Mouse (Mus musculus) kidney, embryonic 14.5 days (tissue): ENCODE results near the gene Zfp219. TPM values are rescaled to one million over a fixed set of nuclear protein-coding genes. Genes with fewer than 3 reads are reported as not detected.
A peak's percentile ranks its signal among the peaks of the same experiment; 100 is the strongest.

Experiments
- ATAC-seq: fragments of 200-750 bp; cut with Nextera tagmentation; 2 replicates; pipeline ENCODE4 v1.8.0; 2017; ENCODE audit warnings: moderate number of reproducible peaks, mild to moderate bottlenecking, moderate TSS enrichment, moderate library complexity; ENCODE audit not compliant: low FRiP score, low TSS enrichment
- H3K27ac ChIP-seq: fragments of 300-500 bp; sonication (generic); 2 replicates; pipeline ENCODE4 v1.5.1; 2014; ENCODE audit warnings: low read depth, mild to moderate bottlenecking, low read length, moderate library complexity, mixed read lengths
- H3K27me3 ChIP-seq: fragments of 300-500 bp; sonication (generic); 2 replicates; pipeline ENCODE4 v1.6.1; 2014; ENCODE audit warnings: mild to moderate bottlenecking, low read length; ENCODE audit not compliant: control insufficient read depth, insufficient read depth
- H3K36me3 ChIP-seq: fragments of 300-500 bp; sonication (generic); 2 replicates; pipeline ENCODE4 v1.6.1; 2014; ENCODE audit warnings: low read length, mixed read lengths; ENCODE audit not compliant: control insufficient read depth, insufficient read depth
- H3K4me1 ChIP-seq: fragments of 300-500 bp; sonication (generic); 2 replicates; pipeline ENCODE4 v1.6.1; 2014; ENCODE audit warnings: low read length, mixed read lengths; ENCODE audit not compliant: control insufficient read depth, insufficient read depth
- H3K4me2 ChIP-seq: fragments of 300-500 bp; sonication (generic); replicated peaks from 2 replicates; pipeline ENCODE4 v1.6.1; 2014; ENCODE audit warnings: low read depth, mild to moderate bottlenecking, low read length
- H3K4me3 ChIP-seq: fragments of 300-500 bp; sonication (generic); 2 replicates; pipeline ENCODE4 v1.5.1; 2014; ENCODE audit warnings: mild to moderate bottlenecking, low read length
- H3K9ac ChIP-seq: fragments of 300-500 bp; sonication (generic); 2 replicates; pipeline ENCODE4 v1.6.1; 2014; ENCODE audit warnings: low read depth, mild to moderate bottlenecking, low read length, moderate library complexity
- H3K9me3 ChIP-seq: fragments of 300-500 bp; sonication (generic); 2 replicates; pipeline ENCODE4 v1.6.1; 2016; ENCODE audit warnings: low read length; ENCODE audit not compliant: control insufficient read depth
- WGBS: fragments of 180-500 bp; shearing (Covaris S2); extraction: QIAGEN DNeasy Blood & Tissue Kit; methylation state at CpG from one replicate; pipeline ENCODE4 v1.1.7; 2014; 5-methylcytosine and 5-hydroxymethylcytosine counted together
- polyA plus RNA-seq: library from polyadenylated mRNA; unstranded; fragments of >200 nt; fragmentation: Nextera tagmentation; extraction: Ambion mirVana; gene quantifications from 2 replicates; pipeline ENCODE4 v1.2.1, GENCODE M21; 2014

Gene Zfp219
- polyA plus RNA-seq, 1 experiment from 2014 or later = 45.5 TPM

- H3K9me3 ChIP-seq = no peaks in the 10 kb centered on the region
- no peak overlapping the region for H3K9ac ChIP-seq
- H3K27me3 ChIP-seq = no peaks in the 10 kb centered on the region
- H3K4me3 ChIP-seq = no peak overlapping the region
- 76% methylated on average over 12 of the region's 12 CpGs for WGBS
- H3K4me1 ChIP-seq = no peaks in the 10 kb centered on the region
- ATAC-seq = no peak
- H3K36me3 ChIP-seq = peaks cover 87% of the 10 kb centered on the region
- H3K27ac ChIP-seq = no peak overlapping the region
- H3K4me2 ChIP-seq = no peak overlapping the region
These were observed 25.2 kb downstream of the Zfp219 start for GRCm38 (mm10) chr14:51995219-51995871.

GRCm38 (mm10) chr14:51994453-51994852 lies 26.1 kb downstream of the Zfp219 start:
- Histone ChIP-seq H3K36me3 (peaks cover 87% of the 10 kb centered on the region), H3K9me3 (no peaks in the 10 kb centered on the region), H3K9ac (no peak overlapping the region), H3K27me3 (no peaks in the 10 kb centered on the region), H3K4me2 (no peak overlapping the region), H3K4me1 (peaks cover under 1% of the 10 kb centered on the region; the same call in 1 of the 2 replicates), H3K4me3 (no peak overlapping the region), H3K27ac (no peak overlapping the region)
- ATAC-seq = no peak
- 94% methylated on average over 4 of the region's 4 CpGs for WGBS

GRCm38 (mm10) chr14:51989461-51989970 lies 31.0 kb downstream of the Zfp219 start:
- no peaks in the 10 kb centered on the region for H3K9me3 ChIP-seq
- peak overlapping the region; percentile 18; the same call in 1 of the 2 replicates for H3K9ac ChIP-seq
- H3K36me3 ChIP-seq = peaks cover 64% of the 10 kb centered on the region
- H3K4me3 ChIP-seq = no peak overlapping the region
- 66% methylated on average over 12 of the region's 12 CpGs for WGBS
- H3K27ac ChIP-seq = no peak overlapping the region
- H3K4me2 ChIP-seq = no peak overlapping the region
- ATAC-seq = no peak
- no peaks in the 10 kb centered on the region for H3K27me3 ChIP-seq
- H3K4me1 ChIP-seq = peaks cover 19% of the 10 kb centered on the region

GRCm38 (mm10) chr14:51988731-51989130 lies 31.8 kb downstream of the Zfp219 start:
- H3K4me2 ChIP-seq = no peak overlapping the region
- no peak overlapping the region for H3K27ac ChIP-seq
- ATAC-seq = no peak
- no peaks in the 10 kb centered on the region for H3K27me3 ChIP-seq
- no peak overlapping the region for H3K9ac ChIP-seq
- no peak overlapping the region for H3K4me3 ChIP-seq
- peaks cover 25% of the 10 kb centered on the region for H3K4me1 ChIP-seq
- H3K9me3 ChIP-seq = no peaks in the 10 kb centered on the region
- H3K36me3 ChIP-seq = peaks cover 57% of the 10 kb centered on the region
- WGBS = 57% methylated on average over 12 of the region's 12 CpGs

GRCm38 (mm10) chr14:51987177-51987576 lies 33.4 kb downstream of the Zfp219 start:
- 88% methylated on average over 6 of the region's 6 CpGs for WGBS
- no peak overlapping the region for H3K27ac ChIP-seq
- peaks cover 25% of the 10 kb centered on the region for H3K4me1 ChIP-seq
- H3K9me3 ChIP-seq = no peaks in the 10 kb centered on the region
- no peak for ATAC-seq
- no peaks in the 10 kb centered on the region for H3K27me3 ChIP-seq
- peaks cover 48% of the 10 kb centered on the region for H3K36me3 ChIP-seq
- no peak overlapping the region for H3K4me2 ChIP-seq
- H3K9ac ChIP-seq = 0 out of 2 replicates have a peak overlapping the region, but pooled peaks have one; percentile 82
- no peak overlapping the region for H3K4me3 ChIP-seq

GRCm38 (mm10) chr14:51986153-51986505 lies 34.4 kb downstream of the Zfp219 start:
- H3K9me3 ChIP-seq = no peaks in the 10 kb centered on the region
- no peaks in the 10 kb centered on the region for H3K27me3 ChIP-seq
- H3K9ac ChIP-seq = peak overlapping the region; percentile 82
- H3K4me3 ChIP-seq = peak overlapping the region; percentile 66
- WGBS = 6% methylated on average over 7 of the region's 7 CpGs
- peak overlapping the region; percentile 80 for H3K4me2 ChIP-seq
- ATAC-seq = no peak
- peak overlapping the region; percentile 70 for H3K27ac ChIP-seq
- H3K4me1 ChIP-seq = peaks cover 25% of the 10 kb centered on the region
- H3K36me3 ChIP-seq = peaks cover 37% of the 10 kb centered on the region

GRCm38 (mm10) chr14:51985301-51986152 lies 35.0 kb downstream of the Zfp219 start:
- peaks cover 25% of the 10 kb centered on the region for H3K4me1 ChIP-seq
- peak overlapping the region; percentile 82 for H3K9ac ChIP-seq
- ATAC-seq = peak; percentile 67
- H3K36me3 ChIP-seq = peaks cover 31% of the 10 kb centered on the region
- H3K9me3 ChIP-seq = no peaks in the 10 kb centered on the region
- H3K27ac ChIP-seq = peak overlapping the region; percentile 70
- WGBS = under 1% methylated on average over 26 of the region's 27 CpGs
- peak overlapping the region; percentile 66 for H3K4me3 ChIP-seq
- H3K27me3 ChIP-seq = no peaks in the 10 kb centered on the region
- peak overlapping the region; percentile 80 for H3K4me2 ChIP-seq

- Histone ChIP-seq H3K4me2 (peak within 1 kb of the TSS; percentile 80), H3K9ac (peak within 1 kb of the TSS; percentile 82), H3K36me3 (peaks cover 21% of the 10 kb centered on the region), H3K27me3 (no peaks in the 10 kb centered on the region), H3K27ac (peak within 1 kb of the TSS; percentile 70), H3K4me1 (peaks cover 25% of the 10 kb centered on the region), H3K9me3 (no peaks in the 10 kb centered on the region), H3K4me3 (peak within 1 kb of the TSS; percentile 66)
- ATAC-seq = peak; percentile 87
- 0% methylated on average over 47 of the region's 74 CpGs for WGBS
These were observed 36.0 kb downstream of the Zfp219 start, which contains the start of gene Arhgef40 for GRCm38 (mm10) chr14:51984247-51985231. Arhgef40 (plus strand) TSS chr14:51984719.
